12 mouse cellular contexts compared by ENCODE assay signal in genomic region chr6:136492251-136492650, GRCm38 (mm10). TPM values are rescaled to one million over a fixed set of nuclear protein-coding genes. Genes with fewer than 3 reads are reported as not detected.
DNase-seq lines count a peak whose midpoint lies in the region; ATAC-seq and TF ChIP-seq lines count a peak whose summit lies in the region.
"Had no signal": no experiment of that assay in that cellular context is flagged by ENCODE, and none has a peak within 500 bp of the region (broad histone marks: within the 10 kb centered on the region; RNA-seq: fewer than 3 reads in every experiment).

No protein-coding gene starts in this region.

- TF ChIP-seq EP300 in MEL (IDR thresholded peaks at IDR 0.05; ENCODE audit: low read depth in 1 of 2, low read length in 2 of 2), result peak in 1 of 2 experiments; percentile 57; a peak in 2 of 4 replicates

- WGBS in heart, embryonic 14.5 days, result 27% methylated on average over 4 of the region's 4 CpGs

- DNase-seq in heart, adult 8-10 months (ENCODE audit: low spot score), result no peak
- DNase-seq in 416B (ENCODE audit: low read depth), result peak; percentile 92
- DNase-seq in MEL (ENCODE audit: low read depth, low spot score), result peak; percentile 91
- DNase-seq in ovary, adult 18-20 months (ENCODE audit: low spot score), result no peak
- DNase-seq: cerebellum, postnatal 36 days; kidney, adult 11 months had no signal

- no peak for TF ChIP-seq CTCF in MEL (IDR thresholded peaks at IDR 0.05 in 2 of 3, conservative IDR thresholded peaks at IDR 0.05 in 1 of 3; ENCODE audit: control insufficient read depth in 1 of 3, insufficient read depth in 1 of 3, low read depth in 2 of 3, low read length in 3 of 3, poor library complexity in 1 of 3, severe bottlenecking in 1 of 3)

- no peak for TF ChIP-seq RAD21 in MEL (IDR thresholded peaks at IDR 0.05; ENCODE audit: low read depth, low read length)

- no peak overlapping the region for H3K9ac ChIP-seq in heart, embryonic 14.5 days (ENCODE audit: low read length)
- no peak overlapping the region for H3K9ac ChIP-seq in MEL (ENCODE audit: control insufficient read depth, low read depth, low read length, poor library complexity, severe bottlenecking)
- H3K9ac ChIP-seq: liver, embryonic 14.5 days; midbrain, embryonic 12.5 days; neural tube, embryonic 12.5 days had no signal

- peaks cover 7 to 9% of the 10 kb centered on the region in 2 experiments; a peak in 3 of 4 replicates for H3K4me1 ChIP-seq in heart, embryonic 14.5 days (ENCODE audit: control insufficient read depth in 2 of 2, insufficient read depth in 2 of 2, low read length in 2 of 2)
- peaks cover 0 to 14% of the 10 kb centered on the region in 2 experiments; a peak in 2 of 4 replicates for H3K4me1 ChIP-seq in MEL (ENCODE audit: control insufficient read depth in 1 of 2, insufficient read depth in 2 of 2, low read length in 2 of 2)
- H3K4me1 ChIP-seq: midbrain, embryonic 12.5 days; neural tube, embryonic 12.5 days had no signal

- H3K27me3 ChIP-seq in heart, embryonic 14.5 days (ENCODE audit: control insufficient read depth, insufficient read depth, low read length), result no peaks in the 10 kb centered on the region
- H3K27me3 ChIP-seq in MEL (ENCODE audit: control insufficient read depth in 1 of 2, insufficient read depth in 2 of 2, low read length in 2 of 2), result no peaks in the 10 kb centered on the region
- H3K27me3 ChIP-seq: midbrain, embryonic 12.5 days; neural tube, embryonic 12.5 days had no signal

- TF ChIP-seq POLR2A in MEL (IDR thresholded peaks at IDR 0.05; ENCODE audit: control insufficient read depth in 1 of 2, insufficient read depth in 1 of 2, low read depth in 1 of 2, low read length in 2 of 2, poor library complexity in 1 of 2), result no peak

- H3K79me2 ChIP-seq in MEL (ENCODE audit: control insufficient read depth, insufficient read depth, low read length, poor library complexity), result no peaks in the 10 kb centered on the region

- H3K36me3 ChIP-seq in heart, embryonic 14.5 days (ENCODE audit: control insufficient read depth, insufficient read depth, low read length), result no peaks in the 10 kb centered on the region
- peaks cover 0 to 7% of the 10 kb centered on the region in 2 experiments; a peak in 2 of 4 replicates for H3K36me3 ChIP-seq in MEL (ENCODE audit: control insufficient read depth in 1 of 2, insufficient read depth in 2 of 2, low read length in 2 of 2)
- H3K36me3 ChIP-seq: midbrain, embryonic 12.5 days; neural tube, embryonic 12.5 days had no signal

- no peaks in the 10 kb centered on the region for H3K9me3 ChIP-seq in heart, embryonic 14.5 days (ENCODE audit: control insufficient read depth, low read length)
- no peaks in the 10 kb centered on the region for H3K9me3 ChIP-seq in MEL (replicated peaks; ENCODE audit: insufficient read depth, low read length)
- H3K9me3 ChIP-seq: midbrain, embryonic 12.5 days; neural tube, embryonic 12.5 days had no signal

- ATAC-seq in heart, embryonic 14.5 days (ENCODE audit: insufficient number of reproducible peaks, insufficient read depth, low FRiP score, low read depth), result peak; percentile 60; the same call in 1 of the 2 replicates
- peak; percentile 22 for ATAC-seq in inflammation-experienced regulatory T-cells, adult 6 months
- no peak for ATAC-seq in megakaryocyte-erythroid progenitor cell, adult 5-6 weeks (replicated peaks; ENCODE audit: low FRiP score, low TSS enrichment, poor library complexity, severe bottlenecking)

- H3K4me2 ChIP-seq in heart, embryonic 14.5 days (ENCODE audit: low read length), result no peak overlapping the region
- H3K4me2 ChIP-seq: midbrain, embryonic 12.5 days; neural tube, embryonic 12.5 days had no signal

- no peak overlapping the region for H3K4me3 ChIP-seq in heart, embryonic 14.5 days (ENCODE audit: control insufficient read depth in 1 of 2, insufficient read depth in 1 of 2, low read depth in 1 of 2, low read length in 2 of 2)
- no peak overlapping the region for H3K4me3 ChIP-seq in MEL (ENCODE audit: control insufficient read depth in 1 of 2, insufficient read depth in 1 of 2, low read depth in 2 of 2, low read length in 2 of 2)
- H3K4me3 ChIP-seq: midbrain, embryonic 12.5 days; neural tube, embryonic 12.5 days had no signal

- peak overlapping the region; percentile 28 to 41; a peak in 2 of 4 replicates for H3K27ac ChIP-seq in heart, embryonic 14.5 days (replicated peaks in 1 of 2; ENCODE audit: control insufficient read depth in 1 of 2, insufficient read depth in 1 of 2, low read depth in 2 of 2, low read length in 2 of 2)
- peak overlapping the region; percentile 11; the same call in 1 of the 2 replicates for H3K27ac ChIP-seq in MEL (ENCODE audit: control insufficient read depth, low read depth, low read length)
- H3K27ac ChIP-seq: liver, embryonic 14.5 days; midbrain, embryonic 12.5 days; neural tube, embryonic 12.5 days had no signal

TF ChIP-seq in MEL, 35 proteins besides CTCF, POLR2A, EP300 and RAD21:
- 0 out of 2 replicates have a peak, but pooled peaks have one; percentile 19 for TF ChIP-seq NRF1 (IDR thresholded peaks at IDR 0.05; ENCODE audit: insufficient read depth, low read depth, low read length, poor library complexity, severe bottlenecking)
- TF ChIP-seq MYC (IDR thresholded peaks at IDR 0.05; ENCODE audit: low read depth, low read length), result peak; percentile 67; the same call in 1 of the 2 replicates
- TF ChIP-seq ZMIZ1 (IDR thresholded peaks at IDR 0.05; ENCODE audit: low read depth, low read length), result no peak
- no peak for TF ChIP-seq KAT2A (conservative IDR thresholded peaks at IDR 0.05; ENCODE audit: low read depth, low read length)
- TF ChIP-seq USF2 (IDR thresholded peaks at IDR 0.05; ENCODE audit: borderline replicate concordance in 1 of 2, insufficient read depth in 1 of 2, low read depth in 1 of 2, low read length in 2 of 2), result no peak
- TF ChIP-seq E2F4 (IDR thresholded peaks at IDR 0.05; ENCODE audit: borderline replicate concordance, low read depth, low read length), result no peak
- TF ChIP-seq MXI1 (IDR thresholded peaks at IDR 0.05; ENCODE audit: low read depth, low read length), result no peak
- TF ChIP-seq BHLHE40 (IDR thresholded peaks at IDR 0.05; ENCODE audit: borderline replicate concordance, low read depth, low read length), result no peak
- peak; percentile 97 for TF ChIP-seq GATA1 (IDR thresholded peaks at IDR 0.05; ENCODE audit: low read depth, low read length)
- TF ChIP-seq ELF1 (IDR thresholded peaks at IDR 0.05; ENCODE audit: low read depth, low read length), result no peak
- TF ChIP-seq MYB (IDR thresholded peaks at IDR 0.05; ENCODE audit: low read depth, low read length), result no peak
- peak; percentile 48 for TF ChIP-seq TAL1 (IDR thresholded peaks at IDR 0.05; ENCODE audit: low read length)
- TF ChIP-seq MAX (IDR thresholded peaks at IDR 0.05; ENCODE audit: low read length), result no peak
- peak; percentile 80 for TF ChIP-seq ETS1 (IDR thresholded peaks at IDR 0.05; ENCODE audit: low read depth, low read length)
- no peak for TF ChIP-seq POLR2AphosphoS2 (IDR thresholded peaks at IDR 0.05; ENCODE audit: low read length)
TF ChIP-seq in MEL: peak in this region for 5.

RNA-seq across cellular contexts. Expression of gene Atf7ip, which starts 13.7 kb away (rescaled TPM):
- polyA plus RNA-seq in heart, embryonic 14.5 days (2014; fragmentation: Nextera tagmentation; extraction: Ambion mirVana), result 40.8 and 47.0 TPM in 2 replicates
- 10 to 100 TPM; 68.3 to 94.1 (median 76.8) TPM for total RNA-seq in heart, adult 8-10 months (2022)
- 7.3 and 10.7 TPM in 2 replicates for total RNA-seq in MEL (2012; rRNA removed)
- 10 to 100 TPM; 24.6 to 56.1 TPM for polyA plus RNA-seq in MEL (2012; ENCODE audit: insufficient read depth in 1 of 2, insufficient read length in 2 of 2, low read depth in 1 of 2, low replicate concordance in 2 of 2, missing spikeins in 1 of 2)
- 10 to 100 TPM; 79.8 to 94.2 (median 91.2) TPM for polyA plus RNA-seq in inflammation-experienced regulatory T-cells, adult 6 months (2017; shearing (Covaris generic))
- total RNA-seq in megakaryocyte-erythroid progenitor cell, adult 5-6 weeks (2014; fragmentation: Nextera tagmentation), result 121 and 135 TPM in 2 replicates
- 50.3 and 61.7 TPM in 2 replicates for total RNA-seq in megakaryocyte-erythroid progenitor cell, adult 5-6 weeks (2017)

Comparison
In these comparisons a context has a peak if more than half of its experiments do, and no peak if none do; other contexts are left out.
1. DNase-seq: peak in 416B (single experiment) and MEL (single experiment); none in heart, adult 8-10 months (single experiment) and ovary, adult 18-20 months (single experiment).